Mouse (Mus musculus) layer of hippocampus, adult 6 months (tissue): ENCODE measurements around the gene Cmtr1. TPM values are rescaled to one million over a fixed set of nuclear protein-coding genes. Genes with fewer than 3 reads are reported as not detected.

ENCODE experiments used
- long read RNA-seq, 2 experiments: library from polyadenylated mRNA; unstranded; transcript quantifications; one replicate each; pipeline ENCODE4 v2.0.0; 2019 to 2020
- polyA plus RNA-seq: library from polyadenylated mRNA; unstranded; fragments of <200 nt; fragmentation: Nextera tagmentation; gene quantifications from 2 replicates; pipeline ENCODE4 v1.2.3, GENCODE M21; 2021

Cmtr1 gene
- 49.0 and 68.6 TPM in 2 replicates for polyA plus RNA-seq
- long read RNA-seq, experiment 1, full-length matches to known transcripts: 27 of 38 reads
- long read RNA-seq, experiment 1, partial matches to known transcripts: 3 of 38 reads
- long read RNA-seq, experiment 1, other reads (novel, unspliced or antisense): 8 of 38 reads
- long read RNA-seq, experiment 2, full-length matches to known transcripts: 323 of 369 reads
- long read RNA-seq, experiment 2, partial matches to known transcripts: 11 of 369 reads
- long read RNA-seq, experiment 2, other reads (novel, unspliced or antisense): 35 of 369 reads

DNA sequence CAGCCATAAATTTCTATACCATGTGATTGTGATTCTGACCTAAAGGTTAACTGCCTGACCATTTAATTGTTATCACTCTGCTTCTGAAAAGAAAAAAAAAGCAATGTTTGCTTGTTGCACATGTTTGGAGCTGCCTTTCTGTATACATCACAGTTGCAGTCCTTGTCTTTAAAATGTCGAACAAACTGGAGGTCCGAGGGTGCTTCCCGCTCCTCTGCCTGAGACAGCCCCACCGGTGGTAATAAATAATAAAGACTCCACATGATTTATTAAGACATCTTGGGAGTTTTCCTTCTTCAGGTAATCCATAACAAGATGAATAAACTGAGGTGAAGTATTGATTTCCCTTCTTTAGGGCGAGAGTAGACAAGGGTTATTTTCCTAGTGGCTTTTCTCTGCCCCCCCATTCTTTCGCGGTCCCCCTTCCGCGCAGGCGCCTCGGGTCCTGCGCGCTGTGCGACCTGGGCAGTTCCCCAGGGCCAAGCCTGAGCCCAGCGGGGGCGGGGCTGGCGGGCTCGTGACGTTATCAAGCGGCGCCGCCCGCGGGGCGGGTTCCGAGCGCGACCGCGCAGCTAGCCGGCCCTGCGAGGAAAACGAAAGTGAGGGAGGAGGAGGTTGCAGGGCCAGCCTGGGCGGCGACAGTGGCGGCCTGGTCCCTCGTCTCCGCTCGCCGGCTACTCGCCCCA lies at the start of gene Cmtr1:
TSS of gene Cmtr1 (plus strand) at position 520 of the 686 bp plus-strand sequence.

DNA sequence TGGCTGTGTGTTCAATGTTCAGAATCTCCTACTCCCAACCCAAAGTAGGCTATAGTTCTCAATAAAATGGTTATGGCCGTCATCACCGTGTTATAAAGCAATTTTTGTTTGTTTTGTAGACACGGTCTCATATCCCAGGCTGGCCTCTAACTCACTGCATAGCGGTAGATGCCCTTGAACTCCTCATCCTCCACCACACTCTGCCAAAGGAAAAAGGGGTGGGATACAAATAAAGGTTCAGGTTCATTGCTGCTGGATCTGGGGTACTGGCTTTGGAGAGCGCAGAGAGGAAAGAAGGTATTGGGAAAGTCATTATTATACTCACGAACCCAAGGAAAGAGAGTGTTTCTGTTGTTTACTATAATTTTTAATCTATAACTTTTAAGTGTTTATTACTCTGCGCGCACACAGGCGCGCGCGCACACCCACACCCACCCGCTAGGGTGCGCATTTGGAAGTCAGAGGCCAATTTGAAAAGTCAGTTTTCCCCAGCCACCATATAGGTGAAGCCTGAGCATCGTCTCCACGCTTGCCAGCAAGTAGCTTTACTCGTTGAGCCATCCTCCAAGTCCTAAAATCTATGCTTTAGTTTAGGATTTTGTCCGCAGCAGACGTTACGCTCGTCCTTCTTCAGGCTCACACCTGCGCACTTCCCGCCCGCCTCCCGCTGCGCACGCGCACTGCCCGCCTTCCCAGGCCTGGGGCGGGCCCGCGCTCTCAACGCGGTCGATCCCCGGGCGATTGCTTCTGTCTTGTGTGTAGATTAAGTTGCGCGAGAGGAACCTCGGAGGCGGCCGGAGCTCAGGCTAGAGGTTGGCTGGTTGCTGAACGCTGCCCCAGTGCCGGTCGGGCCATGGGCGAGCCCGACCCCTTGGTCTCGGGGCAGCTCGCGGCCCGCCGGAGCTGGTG lies 46.0 kb upstream of the Cmtr1 start, which contains the start of the genes Rnf8 and Gm28043:
TSS of gene Rnf8 (plus strand) at position 676 of the 909 bp plus-strand sequence.
TSS of gene Gm28043 (plus strand) at position 762 of the 909 bp plus-strand sequence.

DNA sequence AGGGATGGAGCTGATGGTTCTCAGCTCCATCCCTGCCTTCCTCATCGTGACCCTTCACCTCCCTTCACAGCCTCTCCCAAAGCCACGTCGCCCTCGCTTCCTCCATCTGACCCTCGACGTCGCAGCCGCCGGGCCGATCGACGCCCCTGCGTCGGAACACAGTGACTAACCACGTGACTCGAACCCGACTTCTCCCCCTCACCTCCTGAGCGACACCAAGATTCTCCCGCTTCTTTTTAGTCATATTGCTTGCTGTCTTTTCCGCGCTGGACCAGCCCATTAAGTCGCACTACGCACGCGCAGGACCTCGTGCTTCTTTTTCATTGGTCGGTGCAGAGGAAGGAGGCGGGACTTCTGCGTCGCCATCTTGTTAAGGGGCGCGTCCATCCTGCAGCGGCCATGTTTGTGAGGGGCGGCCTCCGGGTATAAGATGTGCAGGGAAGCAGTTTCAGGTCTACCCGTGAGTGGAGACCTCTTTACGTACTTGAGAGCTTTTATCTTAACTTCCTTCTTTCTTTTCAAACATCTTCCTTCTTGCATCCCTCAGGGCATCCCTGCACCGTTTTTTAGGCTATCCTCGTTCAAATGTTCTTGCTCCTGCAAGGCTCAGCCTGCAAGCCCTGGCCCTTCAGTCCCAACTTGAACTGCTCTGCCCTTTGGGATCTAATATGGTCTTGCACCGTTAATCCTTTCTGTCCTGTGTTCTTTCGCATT lies 56.5 kb downstream of the Cmtr1 start, which contains the start of gene Ccdc167:
TSS of gene Ccdc167 (minus strand) at position 313 of the 714 bp plus-strand sequence.

Other genes starting within 250 kb of the Cmtr1 start
- 0.80 and 1.2 TPM in 2 replicates for gene Pim1, start 169.8 kb upstream of the Cmtr1 start, polyA plus RNA-seq
- gene Gm17657, start 111.0 kb upstream of the Cmtr1 start, polyA plus RNA-seq: not detected in 2 replicates
- gene Tbc1d22b, start 110.8 kb upstream of the Cmtr1 start, polyA plus RNA-seq: 6.5 and 7.9 TPM in 2 replicates
- gene Tmem217, start 108.2 kb upstream of the Cmtr1 start, polyA plus RNA-seq: 0.59 and 0.63 TPM in 2 replicates
- gene Rnf8, start 45.8 kb upstream of the Cmtr1 start, polyA plus RNA-seq: 43.9 TPM in 2 replicates
- 1.2 and 1.8 TPM in 2 replicates for gene Gm28043, start 45.7 kb upstream of the Cmtr1 start, polyA plus RNA-seq
- 23.4 and 25.0 TPM in 2 replicates for gene Ccdc167, start 56.4 kb downstream of the Cmtr1 start, polyA plus RNA-seq